Mouse (Mus musculus): ENCODE data around the gene Zfp990. TPM values are rescaled to one million over a fixed set of nuclear protein-coding genes. Genes with fewer than 3 reads are reported as not detected.
A peak's percentile ranks its signal among the peaks of the same experiment; 100 is the strongest.
"Not testable (repeated sequence)": the region's sequence is repeated elsewhere in the genome, so short reads cannot be mapped to it uniquely, and the experiment has no call there.

Zfp990 gene
- polyA plus RNA-seq (2014; fragmentation: Nextera tagmentation; extraction: Ambion mirVana): 0.15 and 0.35 TPM in 2 replicates

GRCm38 (mm10) chr4:145510459-145510858 lies at the start of gene Zfp990:
Gene Zfp990 (plus strand): TSS chr4:145510759.
- H3K4me3 ChIP-seq (ENCODE audit: low read depth, low read length); H3K4me1 ChIP-seq (replicated peaks; ENCODE audit: control insufficient read depth, insufficient read depth, low read length); H3K36me3 ChIP-seq (ENCODE audit: control insufficient read depth, insufficient read depth, low read length); ATAC-seq (replicated peaks; ENCODE audit: low FRiP score, low TSS enrichment, low read depth); H3K27ac ChIP-seq (ENCODE audit: low read depth); H3K4me2 ChIP-seq (ENCODE audit: low read length); H3K27me3 ChIP-seq (replicated peaks; ENCODE audit: control insufficient read depth, insufficient read depth, low read length); DNase-seq (ENCODE audit: low spot score); H3K9ac ChIP-seq (ENCODE audit: low read length); H3K9me3 ChIP-seq (ENCODE audit: control insufficient read depth, low read length): not testable (repeated sequence)
- WGBS: 89% methylated on average over 4 of the region's 4 CpGs

GRCm38 (mm10) chr4:145463553-145464253 lies 46.9 kb upstream of the Zfp990 start:
- H3K36me3 ChIP-seq (ENCODE audit: control insufficient read depth, insufficient read depth, low read length); H3K27me3 ChIP-seq (replicated peaks; ENCODE audit: control insufficient read depth, insufficient read depth, low read length); H3K9me3 ChIP-seq (ENCODE audit: control insufficient read depth, low read length); H3K4me1 ChIP-seq (replicated peaks; ENCODE audit: control insufficient read depth, insufficient read depth, low read length); H3K27ac ChIP-seq (ENCODE audit: low read depth): not testable (repeated sequence)
- peak; percentile 58; the same call in 1 of the 2 replicates for ATAC-seq (replicated peaks; ENCODE audit: low FRiP score, low TSS enrichment, low read depth)
- Histone ChIP-seq H3K9ac (ENCODE audit: low read length) (peak overlapping the region; percentile 13; the same call in 1 of the 2 replicates), H3K4me2 (ENCODE audit: low read length) (peak overlapping the region; percentile 54), H3K4me3 (ENCODE audit: low read depth, low read length) (peak overlapping the region; percentile 37)
- DNase-seq (ENCODE audit: low spot score): peak; percentile 68
- 18% methylated on average over 65 of the region's 68 CpGs for WGBS

GRCm38 (mm10) chr4:145478128-145478527 lies 32.4 kb upstream of the Zfp990 start:
- 88% methylated on average over 3 of the region's 3 CpGs for WGBS

GRCm38 (mm10) chr4:145480699-145481098 lies 29.9 kb upstream of the Zfp990 start:
- H3K9ac ChIP-seq (ENCODE audit: low read length); H3K4me3 ChIP-seq (ENCODE audit: low read depth, low read length); DNase-seq (ENCODE audit: low spot score); H3K27ac ChIP-seq (ENCODE audit: low read depth); ATAC-seq (replicated peaks; ENCODE audit: low FRiP score, low TSS enrichment, low read depth); H3K27me3 ChIP-seq (replicated peaks; ENCODE audit: control insufficient read depth, insufficient read depth, low read length); H3K9me3 ChIP-seq (ENCODE audit: control insufficient read depth, low read length); H3K4me1 ChIP-seq (replicated peaks; ENCODE audit: control insufficient read depth, insufficient read depth, low read length); H3K4me2 ChIP-seq (ENCODE audit: low read length); H3K36me3 ChIP-seq (ENCODE audit: control insufficient read depth, insufficient read depth, low read length): not testable (repeated sequence)
- 90% methylated on average over 8 of the region's 8 CpGs for WGBS

More at GRCm38 (mm10) chr4:145478128-145478527, 32.4 kb upstream of the Zfp990 start:
- Histone ChIP-seq H3K4me1 (replicated peaks; ENCODE audit: control insufficient read depth, insufficient read depth, low read length) (no peaks in the 10 kb centered on the region), H3K9ac (ENCODE audit: low read length) (no peak overlapping the region), H3K9me3 (ENCODE audit: control insufficient read depth, low read length) (0 out of 2 replicates have a peak, but pooled peaks cover 6% of the 10 kb centered on the region), H3K27me3 (replicated peaks; ENCODE audit: control insufficient read depth, insufficient read depth, low read length) (no peaks in the 10 kb centered on the region), H3K4me3 (ENCODE audit: low read depth, low read length) (no peak overlapping the region), H3K27ac (ENCODE audit: low read depth) (no peak overlapping the region), H3K36me3 (ENCODE audit: control insufficient read depth, insufficient read depth, low read length) (no peaks in the 10 kb centered on the region), H3K4me2 (ENCODE audit: low read length) (no peak overlapping the region)
- DNase-seq (ENCODE audit: low spot score): no peak
- ATAC-seq (replicated peaks; ENCODE audit: low FRiP score, low TSS enrichment, low read depth): no peak

GRCm38 (mm10) chr4:145489396-145489795 lies 21.2 kb upstream of the Zfp990 start:
- H3K9ac ChIP-seq (ENCODE audit: low read length): no peak overlapping the region
- no peak for ATAC-seq (replicated peaks; ENCODE audit: low FRiP score, low TSS enrichment, low read depth)

GRCm38 (mm10) chr4:145492132-145492531 lies 18.4 kb upstream of the Zfp990 start:
- Histone ChIP-seq H3K4me1 (replicated peaks; ENCODE audit: control insufficient read depth, insufficient read depth, low read length) (no peaks in the 10 kb centered on the region), H3K36me3 (ENCODE audit: control insufficient read depth, insufficient read depth, low read length) (no peaks in the 10 kb centered on the region), H3K9me3 (ENCODE audit: control insufficient read depth, low read length) (no peaks in the 10 kb centered on the region), H3K9ac (ENCODE audit: low read length) (no peak overlapping the region), H3K4me3 (ENCODE audit: low read depth, low read length) (no peak overlapping the region), H3K27me3 (replicated peaks; ENCODE audit: control insufficient read depth, insufficient read depth, low read length) (no peaks in the 10 kb centered on the region), H3K4me2 (ENCODE audit: low read length) (no peak overlapping the region), H3K27ac (ENCODE audit: low read depth) (no peak overlapping the region)
- 77% methylated on average over 11 of the region's 11 CpGs for WGBS
- no peak for ATAC-seq (replicated peaks; ENCODE audit: low FRiP score, low TSS enrichment, low read depth)
- no peak for DNase-seq (ENCODE audit: low spot score)

More at GRCm38 (mm10) chr4:145489396-145489795, 21.2 kb upstream of the Zfp990 start:
- no peak overlapping the region for H3K27ac ChIP-seq (ENCODE audit: low read depth)
- no peak overlapping the region for H3K4me3 ChIP-seq (ENCODE audit: low read depth, low read length)
- no peak overlapping the region for H3K4me2 ChIP-seq (ENCODE audit: low read length)
- H3K9me3 ChIP-seq (ENCODE audit: control insufficient read depth, low read length): no peaks in the 10 kb centered on the region
- no peaks in the 10 kb centered on the region for H3K4me1 ChIP-seq (replicated peaks; ENCODE audit: control insufficient read depth, insufficient read depth, low read length)
- DNase-seq (ENCODE audit: low spot score): no peak
- no peaks in the 10 kb centered on the region for H3K36me3 ChIP-seq (ENCODE audit: control insufficient read depth, insufficient read depth, low read length)
- H3K27me3 ChIP-seq (replicated peaks; ENCODE audit: control insufficient read depth, insufficient read depth, low read length): no peaks in the 10 kb centered on the region

GRCm38 (mm10) chr4:145493316-145493715 lies 17.2 kb upstream of the Zfp990 start:
- not testable (repeated sequence) for H3K27ac ChIP-seq (ENCODE audit: low read depth); ATAC-seq (replicated peaks; ENCODE audit: low FRiP score, low TSS enrichment, low read depth); DNase-seq (ENCODE audit: low spot score); H3K27me3 ChIP-seq (replicated peaks; ENCODE audit: control insufficient read depth, insufficient read depth, low read length); H3K9ac ChIP-seq (ENCODE audit: low read length); H3K4me2 ChIP-seq (ENCODE audit: low read length); H3K4me1 ChIP-seq (replicated peaks; ENCODE audit: control insufficient read depth, insufficient read depth, low read length); H3K36me3 ChIP-seq (ENCODE audit: control insufficient read depth, insufficient read depth, low read length); H3K4me3 ChIP-seq (ENCODE audit: low read depth, low read length); H3K9me3 ChIP-seq (ENCODE audit: control insufficient read depth, low read length)
- WGBS: 70% methylated on average over 2 of the region's 2 CpGs

GRCm38 (mm10) chr4:145514637-145515036 lies 4.1 kb downstream of the Zfp990 start:
- not testable (repeated sequence) for DNase-seq (ENCODE audit: low spot score); H3K4me3 ChIP-seq (ENCODE audit: low read depth, low read length); H3K27ac ChIP-seq (ENCODE audit: low read depth); H3K9ac ChIP-seq (ENCODE audit: low read length); ATAC-seq (replicated peaks; ENCODE audit: low FRiP score, low TSS enrichment, low read depth); H3K4me1 ChIP-seq (replicated peaks; ENCODE audit: control insufficient read depth, insufficient read depth, low read length); H3K4me2 ChIP-seq (ENCODE audit: low read length); H3K9me3 ChIP-seq (ENCODE audit: control insufficient read depth, low read length); H3K36me3 ChIP-seq (ENCODE audit: control insufficient read depth, insufficient read depth, low read length); H3K27me3 ChIP-seq (replicated peaks; ENCODE audit: control insufficient read depth, insufficient read depth, low read length)
- WGBS: 69% methylated on average over 1 of the region's 2 CpGs

Measured in intestine, embryonic 14.5 days (tissue).